Mouse (Mus musculus) cerebellum, adult 9-10 months (tissue): ENCODE results near the gene Tbk1.
A peak's percentile ranks its signal among the peaks of the same experiment; 100 is the strongest.

Experiments
- DNase-seq: peaks from one replicate; pipeline ENCODE4 v3.0.0; 2022

Gene Tbk1

GRCm38 (mm10) chr10:121586675-121587370 lies at the start of gene Tbk1:
Gene Tbk1 (minus strand): TSS chr10:121586787.
- peak; percentile 92 for DNase-seq

GRCm38 (mm10) chr10:121636276-121636675 lies 49.7 kb upstream of the Tbk1 start:
- no peak for DNase-seq

- DNase-seq: no peak
Observed at GRCm38 (mm10) chr10:121634159-121634558, 47.6 kb upstream of the Tbk1 start.

GRCm38 (mm10) chr10:121628561-121629040 lies 42.0 kb upstream of the Tbk1 start:
- no peak for DNase-seq

GRCm38 (mm10) chr10:121627216-121627852 lies 40.7 kb upstream of the Tbk1 start:
- DNase-seq: peak; percentile 37

GRCm38 (mm10) chr10:121626186-121626882 lies 39.7 kb upstream of the Tbk1 start, which contains the start of gene Xpot:
Gene Xpot (minus strand): TSS chr10:121626332.
- DNase-seq: peak; percentile 97

GRCm38 (mm10) chr10:121625407-121626185 lies 39.0 kb upstream of the Tbk1 start:
- no peak for DNase-seq

- DNase-seq: no peak
Observed at GRCm38 (mm10) chr10:121625006-121625405, 38.4 kb upstream of the Tbk1 start.

GRCm38 (mm10) chr10:121623670-121624069 lies 37.1 kb upstream of the Tbk1 start:
- DNase-seq: no peak

GRCm38 (mm10) chr10:121622431-121622830 lies 35.8 kb upstream of the Tbk1 start:
- DNase-seq: no peak

- DNase-seq: no peak
Observed at GRCm38 (mm10) chr10:121615935-121616334, 29.3 kb upstream of the Tbk1 start.

- no peak for DNase-seq
Observed at GRCm38 (mm10) chr10:121615146-121615870, 28.7 kb upstream of the Tbk1 start.

GRCm38 (mm10) chr10:121613570-121613969 lies 27.0 kb upstream of the Tbk1 start:
- DNase-seq: no peak

- no peak for DNase-seq
Observed at GRCm38 (mm10) chr10:121612448-121612847, 25.9 kb upstream of the Tbk1 start.

GRCm38 (mm10) chr10:121611587-121611986 lies 25.0 kb upstream of the Tbk1 start:
- DNase-seq: no peak

- DNase-seq: no peak
Observed at GRCm38 (mm10) chr10:121608177-121608576, 21.6 kb upstream of the Tbk1 start.

GRCm38 (mm10) chr10:121604632-121605344 lies 18.2 kb upstream of the Tbk1 start:
- DNase-seq: no peak

GRCm38 (mm10) chr10:121603556-121603955 lies 17.0 kb upstream of the Tbk1 start:
- DNase-seq: no peak

- DNase-seq: no peak
Observed at GRCm38 (mm10) chr10:121601272-121601671, 14.7 kb upstream of the Tbk1 start.

GRCm38 (mm10) chr10:121596580-121596979 lies 10.0 kb upstream of the Tbk1 start:
- no peak for DNase-seq

- no peak for DNase-seq
Observed at GRCm38 (mm10) chr10:121591106-121591505, 4.5 kb upstream of the Tbk1 start.
